Mouse (Mus musculus): Measurements from ENCODE around the gene Apeh. TPM values are rescaled to one million over a fixed set of nuclear protein-coding genes. Genes with fewer than 3 reads are reported as not detected.
"Not testable (repeated sequence)": the region's sequence is repeated elsewhere in the genome, so short reads cannot be mapped to it uniquely, and the experiment has no call there.

Gene Apeh
- total RNA-seq (2018; cell fraction: chromatin; rRNA removed): 100 to 1,000 TPM in 15 of 26 experiments, 10 to 100 TPM in 11; 38.8 to 163 (median 114) TPM
- 10 to 100 TPM; 26.4 to 51.2 (median 37.4) TPM for total RNA-seq (2018; cell fraction: cytosol; rRNA removed)
- 100 to 1,000 TPM in 1 of 26 experiments, 10 to 100 TPM in 25; 35.1 to 106 (median 59.2) TPM for total RNA-seq (2018; cell fraction: nucleus; rRNA removed)
- 30.5 to 37.0 TPM (median 32.8 TPM) in 3 replicates for polyA plus RNA-seq (2018)

DNA sequence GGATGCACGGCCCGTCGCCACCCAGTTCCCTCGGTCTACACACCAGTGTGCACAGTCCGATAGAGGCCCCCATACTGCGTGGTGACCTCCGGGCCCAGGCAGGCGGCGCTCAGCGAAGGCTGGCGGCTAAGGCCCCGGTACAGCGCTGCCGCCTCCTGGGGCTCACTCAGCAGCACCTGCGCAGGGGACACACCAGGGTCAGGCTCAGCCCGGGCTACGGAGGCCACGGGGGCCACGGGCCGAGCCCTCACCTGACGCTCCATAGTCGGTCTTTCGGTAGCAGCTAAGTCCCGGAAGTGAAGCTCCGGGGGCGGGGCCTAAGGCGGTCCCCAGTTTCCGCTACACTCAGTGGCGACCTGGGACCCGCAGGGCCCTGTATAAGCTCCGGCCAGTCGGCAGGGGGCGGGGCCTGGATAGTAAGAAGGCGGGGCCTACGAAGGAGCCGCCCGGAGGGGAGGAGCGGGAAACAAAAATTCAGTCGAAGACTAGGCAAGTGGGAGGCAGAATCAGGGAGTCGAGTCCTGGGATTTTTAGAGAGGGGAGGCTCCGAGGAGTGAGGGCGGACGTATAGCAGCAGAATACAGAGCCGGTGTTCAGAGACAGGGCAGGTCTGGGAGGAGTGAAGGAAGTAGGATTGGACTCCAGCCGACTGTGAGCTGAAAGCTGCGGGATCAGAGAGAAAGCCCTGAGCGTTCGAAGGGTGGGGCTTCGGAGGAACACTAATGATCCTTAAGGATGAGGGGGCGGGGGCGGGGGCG is at the start of gene Apeh:
Gene Apeh (minus strand): TSS at position 423 of the 758 bp plus-strand sequence.
- Histone ChIP-seq H3K79me2 (ENCODE audit: inconsistent target) (peaks cover 10% of the 10 kb centered on the region; the same call in 1 of the 2 replicates), H3K27ac (peak within 1 kb of the TSS; percentile 29), H3K36me3 (ENCODE audit: inconsistent target) (peaks cover 35% of the 10 kb centered on the region), H3K4me3 (ENCODE audit: inconsistent target) (peak within 1 kb of the TSS; percentile 68)
- under 1% methylated on average over 49 of the region's 52 CpGs for WGBS (ENCODE audit: missing documents)

DNA sequence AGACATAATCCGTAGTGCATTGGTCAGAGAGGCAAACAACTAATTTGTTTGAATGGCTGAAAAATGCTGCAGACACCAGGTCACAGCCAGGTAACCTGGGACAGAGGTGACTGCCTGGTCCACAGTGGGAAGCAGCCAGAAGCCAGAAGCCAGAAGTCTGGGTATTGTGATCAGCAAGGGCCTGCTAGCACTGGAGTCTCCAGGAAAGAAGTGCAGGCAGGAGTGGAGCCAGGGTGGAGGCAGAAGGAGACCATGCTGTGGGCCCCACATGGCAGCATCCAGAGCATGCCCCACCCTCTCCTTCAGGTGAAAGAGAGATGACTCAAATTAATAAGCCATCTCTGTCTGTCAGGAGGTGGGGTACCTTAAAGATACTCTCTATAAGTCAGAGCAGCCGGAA is 49.1 kb upstream of the Apeh start:
- Histone ChIP-seq H3K27ac (no peak overlapping the region), H3K36me3 (ENCODE audit: inconsistent target) (no peaks in the 10 kb centered on the region), H3K4me3 (ENCODE audit: inconsistent target) (no peak overlapping the region), H3K79me2 (ENCODE audit: inconsistent target) (no peaks in the 10 kb centered on the region)
- WGBS (ENCODE audit: missing documents): 90% methylated on average over 2 of the region's 2 CpGs

DNA sequence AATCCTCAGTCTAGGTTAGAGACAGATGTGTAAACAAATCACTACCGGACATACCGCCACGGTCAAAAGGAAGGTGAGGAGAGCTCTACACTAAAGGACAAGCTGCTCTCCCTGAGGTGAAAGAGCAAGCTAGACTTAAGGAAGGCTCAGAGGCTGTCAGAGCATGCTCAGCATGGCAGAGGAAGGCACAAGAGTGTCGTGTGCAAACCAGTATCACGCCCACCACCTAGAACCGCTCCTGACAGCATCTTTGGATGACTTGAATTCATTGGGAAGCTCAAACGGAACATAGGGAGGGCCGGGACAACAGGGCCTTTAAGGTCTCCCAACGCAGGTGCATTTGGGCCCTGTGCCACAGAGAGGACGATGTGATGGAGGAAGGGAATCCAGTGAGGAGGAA is 47.0 kb upstream of the Apeh start:
- Histone ChIP-seq H3K36me3 (ENCODE audit: inconsistent target) (no peaks in the 10 kb centered on the region), H3K4me3 (ENCODE audit: inconsistent target) (no peak overlapping the region), H3K27ac (no peak overlapping the region), H3K79me2 (ENCODE audit: inconsistent target) (no peaks in the 10 kb centered on the region)
- WGBS (ENCODE audit: missing documents): 97% methylated on average over 10 of the region's 10 CpGs

DNA sequence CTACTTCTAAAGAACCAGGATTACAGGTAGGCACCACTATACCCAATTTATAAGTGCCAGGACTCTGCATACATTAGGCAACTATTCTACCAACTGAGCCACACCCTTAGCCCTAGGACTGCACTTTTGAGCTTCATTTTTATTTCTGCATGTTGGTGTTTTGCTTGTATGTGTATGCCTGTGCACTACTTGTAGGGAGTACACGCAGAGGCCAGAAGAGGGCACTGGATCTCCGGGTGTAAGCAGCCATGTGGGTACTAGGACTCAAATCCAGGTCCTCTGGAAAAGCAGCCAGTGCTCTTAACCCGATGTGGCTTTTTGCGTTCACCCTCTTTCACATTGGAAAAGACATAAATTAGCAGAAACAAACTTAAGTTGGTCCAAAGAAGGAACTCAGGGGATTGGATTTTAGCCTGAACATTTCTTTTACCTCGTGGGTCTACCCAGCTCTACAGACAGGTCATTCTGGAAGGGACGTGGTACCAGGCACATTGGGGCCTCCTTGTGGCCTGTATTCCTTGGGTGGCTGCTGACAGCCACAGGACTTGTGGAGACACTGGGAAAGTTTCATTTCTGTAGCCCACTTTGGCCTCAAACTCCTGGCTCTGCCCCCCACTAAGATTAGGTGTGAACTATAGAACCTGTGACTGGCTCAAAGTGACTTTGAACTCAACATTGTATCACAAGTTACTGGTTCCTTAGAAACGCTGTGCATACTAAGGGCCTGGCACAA is 45.7 kb upstream of the Apeh start:
- Histone ChIP-seq H3K27ac (no peak overlapping the region), H3K36me3 (ENCODE audit: inconsistent target) (no peaks in the 10 kb centered on the region), H3K4me3 (ENCODE audit: inconsistent target) (no peak overlapping the region), H3K79me2 (ENCODE audit: inconsistent target) (no peaks in the 10 kb centered on the region)
- 76% methylated on average over 7 of the region's 7 CpGs for WGBS (ENCODE audit: missing documents)

DNA sequence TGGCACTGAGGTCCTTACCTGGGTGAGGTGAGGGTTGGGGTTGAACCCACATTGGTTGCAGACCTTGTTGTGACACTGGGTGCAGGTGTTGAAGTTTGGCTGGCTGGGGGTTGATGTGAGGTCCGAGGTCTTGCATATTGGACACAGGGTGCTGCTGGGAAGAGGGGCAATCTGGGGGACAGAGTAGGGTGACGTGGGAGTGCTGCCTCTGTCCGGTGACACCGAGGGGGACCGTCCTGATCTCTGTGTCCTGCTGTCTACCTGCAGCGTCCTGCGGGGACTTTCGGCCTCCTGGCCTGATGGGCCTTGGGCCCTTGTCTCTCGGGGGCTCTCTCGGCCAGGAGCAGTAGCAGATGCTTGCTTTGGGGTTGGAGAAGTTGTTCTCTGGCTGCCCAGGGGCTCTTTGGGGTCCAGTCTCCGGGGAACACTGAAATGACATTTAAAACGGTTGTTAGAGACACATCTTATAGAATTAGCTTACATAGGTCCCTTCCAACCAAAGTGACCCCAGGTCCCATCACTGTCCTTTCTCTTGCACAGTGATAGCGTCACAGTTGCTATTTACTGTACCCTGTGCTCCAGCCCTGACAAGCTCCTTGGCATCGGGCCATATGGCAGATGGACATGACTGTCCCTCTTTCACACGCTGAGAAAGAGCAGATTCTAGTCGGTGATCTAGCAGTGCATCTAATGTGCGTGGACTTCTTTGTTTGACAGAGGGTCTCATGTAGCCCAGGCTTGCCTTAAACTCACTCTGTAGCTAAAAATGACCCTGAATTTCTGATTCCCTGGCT is 45.0 kb upstream of the Apeh start:
- no peak overlapping the region for H3K4me3 ChIP-seq (ENCODE audit: inconsistent target)
- H3K36me3 ChIP-seq (ENCODE audit: inconsistent target): no peaks in the 10 kb centered on the region
- no peak overlapping the region for H3K27ac ChIP-seq
- no peaks in the 10 kb centered on the region for H3K79me2 ChIP-seq (ENCODE audit: inconsistent target)
- WGBS (ENCODE audit: missing documents): 94% methylated on average over 16 of the region's 17 CpGs

DNA sequence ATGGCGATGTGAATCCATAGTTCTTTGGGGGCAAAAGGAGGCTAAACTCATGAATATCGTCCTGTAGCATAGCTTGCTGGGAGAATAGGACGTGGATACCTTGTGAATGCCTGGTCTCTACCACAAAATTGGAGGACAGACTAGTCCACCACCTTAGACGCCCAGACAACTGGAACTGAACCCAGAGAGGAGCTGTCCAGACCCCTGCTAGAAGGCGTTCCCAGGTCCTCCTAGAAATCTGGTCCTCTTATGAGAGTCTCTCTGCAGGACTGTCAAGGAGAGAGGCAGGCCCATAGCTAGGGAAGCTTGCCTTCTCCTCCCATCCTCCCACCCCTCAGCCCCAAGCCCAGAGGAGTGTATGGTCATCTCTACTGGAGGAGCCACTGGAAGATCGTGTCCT is 43.7 kb upstream of the Apeh start:
- H3K36me3 ChIP-seq (ENCODE audit: inconsistent target): no peaks in the 10 kb centered on the region
- 90% methylated on average over 6 of the region's 6 CpGs for WGBS (ENCODE audit: missing documents)

DNA sequence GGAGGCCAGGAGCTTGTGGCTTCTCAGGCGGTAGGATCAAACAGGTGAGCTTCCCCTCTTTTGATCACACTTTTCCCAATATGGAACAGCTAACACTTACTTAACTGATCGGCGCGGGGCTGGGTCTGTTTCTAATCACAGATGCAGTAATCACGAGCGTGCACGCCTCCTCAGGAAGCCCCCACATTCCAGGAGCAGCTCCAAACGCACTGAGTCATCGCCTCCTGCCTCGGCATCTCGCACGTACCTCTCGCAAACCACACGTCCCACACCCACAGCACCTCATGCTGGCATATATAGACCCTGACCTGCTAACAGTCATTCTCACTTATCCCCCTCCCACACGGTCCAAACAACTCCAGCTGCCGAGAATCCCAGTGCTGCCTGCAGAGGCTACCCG is 43.1 kb upstream of the Apeh start:
- Histone ChIP-seq H3K79me2 (ENCODE audit: inconsistent target) (no peaks in the 10 kb centered on the region), H3K36me3 (ENCODE audit: inconsistent target) (no peaks in the 10 kb centered on the region), H3K4me3 (ENCODE audit: inconsistent target) (no peak overlapping the region), H3K27ac (no peak overlapping the region)
- WGBS (ENCODE audit: missing documents): 32% methylated on average over 17 of the region's 17 CpGs

More for the DNA sequence above, 43.7 kb upstream of the Apeh start:
- no peaks in the 10 kb centered on the region for H3K79me2 ChIP-seq (ENCODE audit: inconsistent target)
- no peak overlapping the region for H3K4me3 ChIP-seq (ENCODE audit: inconsistent target)
- H3K27ac ChIP-seq: no peak overlapping the region

DNA sequence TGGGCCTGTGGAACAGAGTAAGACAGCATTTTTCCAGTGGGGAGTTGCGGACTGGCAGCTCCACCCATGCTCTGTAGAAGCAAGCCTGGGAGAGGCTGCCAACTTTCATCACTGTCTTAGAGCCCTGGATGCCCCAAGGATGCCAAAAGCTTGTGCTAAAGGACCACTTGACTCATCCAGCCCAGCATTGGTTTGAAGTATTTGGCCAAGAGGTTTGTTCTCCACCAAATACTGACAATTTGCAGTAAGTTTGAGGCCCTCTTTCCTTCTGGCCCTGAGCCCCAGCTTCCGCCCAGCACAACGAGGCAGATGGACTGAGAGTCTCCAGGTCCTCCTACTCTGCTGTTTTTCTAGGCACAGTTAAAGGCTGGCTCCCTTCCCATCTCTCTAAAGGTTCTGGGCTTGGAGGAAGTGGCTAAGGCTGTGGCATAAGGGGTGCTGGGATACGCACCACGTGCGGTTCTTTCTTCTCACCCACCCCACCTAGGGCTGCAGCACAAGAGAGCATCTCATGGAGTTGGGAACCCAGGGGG is 42.6 kb upstream of the Apeh start:
- H3K36me3 ChIP-seq (ENCODE audit: inconsistent target): no peaks in the 10 kb centered on the region
- no peak overlapping the region for H3K4me3 ChIP-seq (ENCODE audit: inconsistent target)
- H3K79me2 ChIP-seq (ENCODE audit: inconsistent target): no peaks in the 10 kb centered on the region
- 27% methylated on average over 6 of the region's 6 CpGs for WGBS (ENCODE audit: missing documents)
- H3K27ac ChIP-seq: no peak overlapping the region

DNA sequence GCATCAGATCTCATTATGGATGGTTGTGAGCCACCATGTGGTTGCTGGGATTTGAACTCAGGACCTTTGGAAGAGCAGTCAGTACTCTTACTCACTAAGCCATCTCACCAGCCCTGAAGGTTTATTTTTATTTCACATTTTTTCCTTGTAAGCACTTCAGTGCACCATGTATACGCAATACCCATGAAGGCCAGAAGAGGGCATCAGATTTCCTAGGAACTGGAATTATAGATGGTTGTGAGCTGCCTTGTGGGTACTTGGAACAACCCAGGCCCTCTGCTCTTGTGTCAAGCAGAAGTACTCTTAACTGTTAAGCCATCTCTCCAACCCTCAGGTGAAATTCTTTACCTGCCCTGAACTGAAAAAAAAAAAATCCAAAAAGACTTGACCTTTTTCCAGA is 41.8 kb upstream of the Apeh start:
- no peak overlapping the region for H3K4me3 ChIP-seq (ENCODE audit: inconsistent target)
- no peaks in the 10 kb centered on the region for H3K36me3 ChIP-seq (ENCODE audit: inconsistent target)
- H3K27ac ChIP-seq: no peak overlapping the region
- no peaks in the 10 kb centered on the region for H3K79me2 ChIP-seq (ENCODE audit: inconsistent target)
- WGBS (ENCODE audit: missing documents): 29% methylated on average over 1 of the region's 1 CpGs

DNA sequence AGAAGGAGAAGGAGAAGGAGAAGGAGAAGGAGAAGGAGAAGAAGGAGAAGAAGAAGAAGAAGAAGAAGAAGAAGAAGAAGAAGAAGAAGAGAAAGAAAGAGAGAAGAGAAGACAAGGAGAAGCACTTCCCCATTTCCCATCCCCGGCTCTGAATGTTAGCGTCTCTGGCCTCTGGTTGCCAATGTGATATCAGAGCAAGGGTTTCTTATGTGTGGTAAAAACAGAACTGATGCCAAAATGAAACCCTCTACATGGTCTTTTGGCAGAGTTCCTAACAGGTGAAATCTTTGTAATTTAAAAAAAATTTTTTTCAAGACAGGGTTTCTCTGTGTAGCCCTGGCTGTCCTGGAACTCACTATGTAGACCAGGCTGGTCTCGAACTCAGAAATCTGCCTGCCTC is 41.3 kb upstream of the Apeh start:
- not testable (repeated sequence) for H3K4me3 ChIP-seq (ENCODE audit: inconsistent target); H3K27ac ChIP-seq; H3K36me3 ChIP-seq (ENCODE audit: inconsistent target); H3K79me2 ChIP-seq (ENCODE audit: inconsistent target)
- 48% methylated on average over 3 of the region's 3 CpGs for WGBS (ENCODE audit: missing documents)

DNA sequence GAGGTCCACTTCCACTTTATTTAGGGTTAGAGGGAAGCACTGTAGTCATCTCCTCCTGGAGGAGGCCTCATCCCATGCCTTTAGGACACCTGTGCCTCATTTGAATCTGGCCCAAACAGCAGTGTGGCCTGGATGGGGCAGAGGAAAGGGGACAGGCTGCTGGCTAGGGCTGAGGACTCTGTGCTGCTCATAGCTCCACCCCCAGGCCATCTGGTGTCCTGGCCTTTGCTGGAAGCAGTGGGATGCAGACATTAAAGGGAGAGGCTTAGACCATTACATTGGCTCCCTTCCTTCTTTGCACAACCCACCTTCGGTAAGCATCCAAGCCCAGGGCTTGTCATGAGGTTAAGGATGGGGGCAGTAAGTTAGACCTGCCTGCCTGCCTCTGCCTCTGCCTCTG is 39.1 kb upstream of the Apeh start:
- WGBS (ENCODE audit: missing documents): 91% methylated on average over 1 of the region's 1 CpGs
- H3K27ac ChIP-seq: no peak overlapping the region

DNA sequence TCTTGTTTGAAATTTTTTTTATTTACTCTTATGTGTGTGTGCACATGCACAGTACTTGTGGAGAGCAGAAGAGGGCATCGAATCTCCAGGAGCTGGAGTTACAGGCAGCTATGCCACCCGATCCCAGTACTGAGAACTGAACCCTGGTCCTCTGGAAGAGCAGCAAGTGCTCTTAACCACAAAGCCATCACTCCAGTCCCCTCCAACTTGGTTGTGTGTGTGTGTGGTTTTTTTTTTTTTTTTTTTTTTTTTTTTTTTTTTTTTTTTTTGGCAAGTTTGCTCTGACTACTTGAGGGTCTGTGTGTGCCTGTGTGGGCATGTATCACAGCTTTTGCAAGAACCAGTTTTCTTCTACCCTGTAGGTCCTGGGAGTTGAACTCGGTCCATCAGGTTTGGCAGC is 38.0 kb upstream of the Apeh start:
- H3K79me2 ChIP-seq (ENCODE audit: inconsistent target): no peaks in the 10 kb centered on the region
- 92% methylated on average over 3 of the region's 3 CpGs for WGBS (ENCODE audit: missing documents)
- H3K36me3 ChIP-seq (ENCODE audit: inconsistent target): no peaks in the 10 kb centered on the region
- no peak overlapping the region for H3K4me3 ChIP-seq (ENCODE audit: inconsistent target)
- no peak overlapping the region for H3K27ac ChIP-seq

More for the DNA sequence above, 39.1 kb upstream of the Apeh start:
- Histone ChIP-seq H3K36me3 (ENCODE audit: inconsistent target) (no peaks in the 10 kb centered on the region), H3K79me2 (ENCODE audit: inconsistent target) (no peaks in the 10 kb centered on the region), H3K4me3 (ENCODE audit: inconsistent target) (no peak overlapping the region)

DNA sequence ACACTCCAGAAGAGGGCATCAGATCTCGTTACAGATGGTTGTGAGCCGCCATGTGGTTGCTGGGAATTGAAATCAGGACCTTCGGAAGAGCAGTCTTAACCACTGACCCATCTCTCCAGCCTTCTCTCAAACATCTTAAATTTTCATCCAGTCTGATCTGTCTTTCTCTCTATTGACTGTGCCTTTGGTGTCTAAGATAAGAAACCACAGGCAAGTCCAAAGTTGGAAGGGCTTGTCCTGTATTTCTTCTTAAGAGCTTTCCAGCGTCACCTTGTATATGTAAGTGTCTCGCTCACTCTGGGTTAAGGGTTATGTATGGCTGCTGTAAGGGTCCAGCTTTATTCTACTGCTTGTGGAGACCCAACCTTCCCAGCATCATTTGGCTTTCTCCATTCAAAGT is 37.1 kb upstream of the Apeh start:
- whole genome bisulfite sequencing (ENCODE audit: missing documents): 90% methylated on average over 5 of the region's 5 CpGs

More for the DNA sequence above, 37.1 kb upstream of the Apeh start:
- H3K36me3 ChIP-seq (ENCODE audit: inconsistent target): no peaks in the 10 kb centered on the region
- no peak overlapping the region for H3K4me3 ChIP-seq (ENCODE audit: inconsistent target)
- no peak overlapping the region for H3K27ac ChIP-seq
- H3K79me2 ChIP-seq (ENCODE audit: inconsistent target): no peaks in the 10 kb centered on the region
